Mouse (Mus musculus) megakaryocyte, embryonic 14.5 days (primary cell): ENCODE measurements at regions not wholly inside any gene's neighbourhood (a gene's known extent, or its start where the extent isn't known, plus 50 kb on each side); places are given as distances from the start of the nearest gene placed in this dataset.

Experiments used
- H3K27me3 ChIP-seq: replicated peaks from 2 replicates; pipeline ENCODE3; 2012; ENCODE audit warnings: inconsistent platforms
- H3K36me3 ChIP-seq: replicated peaks from 2 replicates; pipeline ENCODE3; 2012; ENCODE audit warnings: low read length, inconsistent platforms, mixed read lengths
- H3K4me1 ChIP-seq: 2 replicates; pipeline ENCODE4 v1.6.1; 2012; ENCODE audit warnings: inconsistent platforms
- H3K4me3 ChIP-seq: replicated peaks from 2 replicates; pipeline ENCODE3; 2012; ENCODE audit warnings: moderate library complexity, mild to moderate bottlenecking, inconsistent platforms
- H3K9me3 ChIP-seq: 2 replicates; pipeline ENCODE4 v1.6.1; 2012; ENCODE audit warnings: inconsistent platforms
- FLI1 ChIP-seq: IDR thresholded peaks from 2 replicates; pipeline ENCODE4 v1.6.1; 2012; ENCODE audit warnings: low read length, inconsistent platforms, mixed read lengths
- GATA1 ChIP-seq: IDR thresholded peaks from 3 replicates; pipeline ENCODE4 v1.6.1; 2012; ENCODE audit warnings: mixed read lengths, low read length, inconsistent platforms, borderline replicate concordance

DNA sequence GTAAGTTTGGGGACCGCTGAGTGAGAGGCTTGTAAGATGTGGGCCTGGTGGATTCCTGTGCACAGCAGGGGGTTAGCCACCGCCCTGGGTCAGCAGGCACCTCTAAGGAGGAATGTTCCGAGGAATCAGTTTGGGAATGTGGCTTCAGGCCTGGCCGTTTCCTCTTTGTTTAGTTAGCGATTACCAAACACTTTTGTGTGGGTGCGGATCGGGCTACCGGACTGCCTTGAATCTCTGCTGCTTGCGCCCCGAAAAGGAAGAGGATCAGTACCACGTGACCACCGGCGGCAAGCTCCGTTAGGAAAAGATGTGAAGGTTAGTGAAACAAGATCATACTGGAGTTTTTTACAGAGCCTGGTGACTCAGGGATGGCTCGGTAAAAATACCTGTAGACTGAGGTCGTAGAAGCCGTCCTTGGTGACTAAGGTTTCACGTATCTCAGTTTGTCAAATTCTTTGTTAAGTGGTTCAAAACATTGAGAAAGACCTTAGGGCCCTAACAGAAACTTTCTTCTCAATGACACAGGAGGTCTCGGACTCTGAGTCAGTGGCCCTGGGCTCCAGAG lies 71.5 kb downstream of the Zfp281 start:
- TF ChIP-seq FLI1 (no peak), GATA1 (no peak)
- Histone ChIP-seq H3K36me3 (no peaks in the 10 kb centered on the region), H3K4me3 (no peak overlapping the region), H3K27me3 (peaks cover 11% of the 10 kb centered on the region), H3K9me3 (no peaks in the 10 kb centered on the region), H3K4me1 (0 out of 2 replicates have a peak, but pooled peaks cover 4% of the 10 kb centered on the region)

DNA sequence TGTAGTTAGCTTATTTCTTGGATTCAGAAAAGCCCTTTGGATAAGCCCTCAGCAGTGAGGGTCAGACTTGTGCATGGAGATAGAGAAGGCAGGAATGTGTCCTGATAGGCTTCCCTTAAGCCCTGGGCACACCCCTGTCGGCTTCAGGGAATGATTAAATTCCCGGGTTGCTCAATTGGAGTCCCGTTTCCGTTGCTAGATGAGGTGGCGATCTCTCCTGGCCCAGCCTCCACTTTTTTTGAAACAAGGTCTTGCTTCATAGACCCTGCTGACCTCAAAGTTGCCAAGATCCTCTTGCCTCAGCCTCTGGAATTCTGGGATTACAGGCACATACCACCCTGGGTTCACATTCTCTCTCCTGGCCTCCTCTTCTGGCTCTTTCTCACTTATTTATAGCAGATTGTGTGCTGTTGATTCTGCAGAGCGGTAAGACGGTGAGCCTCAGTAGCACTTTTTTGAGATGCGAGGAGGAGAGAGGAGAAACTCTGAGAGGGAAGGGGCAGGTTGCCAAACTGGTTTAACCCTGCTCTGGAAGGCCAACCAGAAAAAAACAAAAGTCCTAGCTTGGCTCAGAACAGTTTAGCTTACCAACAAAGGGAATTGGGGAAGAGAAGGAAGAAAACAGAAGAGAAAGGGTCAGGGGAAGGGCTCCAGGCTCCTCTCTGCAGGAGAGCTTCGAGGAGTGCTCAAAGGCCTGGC lies 73.9 kb downstream of the Zfp281 start:
- Histone ChIP-seq H3K4me3 (no peak overlapping the region), H3K36me3 (no peaks in the 10 kb centered on the region), H3K4me1 (0 out of 2 replicates have a peak, but pooled peaks cover 4% of the 10 kb centered on the region), H3K9me3 (no peaks in the 10 kb centered on the region), H3K27me3 (peaks cover 2% of the 10 kb centered on the region)
- TF ChIP-seq GATA1 (no peak), FLI1 (no peak)

DNA sequence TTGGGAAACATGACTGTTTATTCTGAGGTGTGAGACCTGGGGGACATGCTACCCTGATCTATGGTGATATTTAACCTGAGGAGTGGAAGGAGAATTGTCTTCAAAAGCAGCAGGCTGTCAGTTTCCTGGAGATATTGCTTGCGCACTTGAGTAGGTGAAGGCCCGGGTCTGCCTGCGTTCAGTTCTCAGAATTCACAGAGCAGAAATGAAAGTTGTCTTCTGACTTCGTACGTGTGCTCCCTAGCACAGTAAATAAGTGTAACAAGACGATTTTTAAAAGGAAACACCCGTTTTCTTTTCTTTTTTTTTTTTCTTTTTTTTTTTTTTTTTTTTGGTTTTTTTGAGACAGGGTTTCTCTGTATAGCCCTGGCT lies 74.4 kb downstream of the Zfp281 start:
- H3K9me3 ChIP-seq: no peaks in the 10 kb centered on the region
- TF ChIP-seq GATA1: no peak
- TF ChIP-seq FLI1: no peak
- H3K4me1 ChIP-seq: 0 out of 2 replicates have a peak, but pooled peaks cover 4% of the 10 kb centered on the region
- H3K27me3 ChIP-seq: peaks cover 4% of the 10 kb centered on the region
- no peaks in the 10 kb centered on the region for H3K36me3 ChIP-seq
- H3K4me3 ChIP-seq: no peak overlapping the region

GRCm38 (mm10) chr1:136699571-136699970 lies 74.9 kb downstream of the Zfp281 start:
- Histone ChIP-seq H3K4me3 (no peak overlapping the region), H3K36me3 (no peaks in the 10 kb centered on the region), H3K4me1 (0 out of 2 replicates have a peak, but pooled peaks cover 4% of the 10 kb centered on the region), H3K27me3 (peaks cover 5% of the 10 kb centered on the region), H3K9me3 (no peaks in the 10 kb centered on the region)
- TF ChIP-seq FLI1 (no peak), GATA1 (no peak)

GRCm38 (mm10) chr1:136704139-136704538 lies 79.4 kb downstream of the Zfp281 start:
- no peak overlapping the region for H3K4me3 ChIP-seq
- H3K9me3 ChIP-seq: 0 out of 2 replicates have a peak, but pooled peaks cover 9% of the 10 kb centered on the region
- peaks cover 4% of the 10 kb centered on the region; the same call in 1 of the 2 replicates for H3K4me1 ChIP-seq
- peaks cover 2% of the 10 kb centered on the region for H3K27me3 ChIP-seq
- TF ChIP-seq GATA1: no peak
- no peak for TF ChIP-seq FLI1
- no peaks in the 10 kb centered on the region for H3K36me3 ChIP-seq

- TF ChIP-seq GATA1 (no peak), FLI1 (no peak)
- no peaks in the 10 kb centered on the region for H3K36me3 ChIP-seq
- 0 out of 2 replicates have a peak, but pooled peaks cover 12% of the 10 kb centered on the region for H3K9me3 ChIP-seq
- H3K4me1 ChIP-seq: peaks cover 4% of the 10 kb centered on the region; the same call in 1 of the 2 replicates
- H3K4me3 ChIP-seq: no peak overlapping the region
- H3K27me3 ChIP-seq: peaks cover 2% of the 10 kb centered on the region
Observed at GRCm38 (mm10) chr1:136706509-136706908, 81.8 kb downstream of the Zfp281 start.

DNA sequence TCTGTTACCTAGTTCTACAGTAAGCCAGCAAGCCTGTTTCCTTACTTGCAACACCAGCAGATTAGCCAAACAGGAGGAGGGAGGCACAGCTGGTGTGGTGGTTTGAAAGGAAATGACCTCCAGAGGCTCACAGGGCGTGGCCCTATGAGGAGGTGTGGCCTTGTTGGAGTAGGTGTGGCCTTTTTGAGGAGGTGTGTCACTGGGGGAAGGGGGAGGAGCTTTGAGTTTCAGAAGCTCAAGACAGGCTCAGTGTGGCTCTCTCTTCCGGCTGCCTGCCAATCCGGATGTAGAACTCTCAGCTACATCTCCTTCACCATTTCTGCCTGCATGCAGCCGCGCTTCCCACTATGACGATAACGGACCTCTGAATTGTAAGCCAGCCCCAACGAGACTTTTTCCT lies 82.7 kb downstream of the Zfp281 start:
- Histone ChIP-seq H3K36me3 (no peaks in the 10 kb centered on the region), H3K27me3 (peaks cover 2% of the 10 kb centered on the region), H3K4me1 (peaks cover 4% of the 10 kb centered on the region; the same call in 1 of the 2 replicates), H3K4me3 (no peak overlapping the region), H3K9me3 (0 out of 2 replicates have a peak, but pooled peaks cover 12% of the 10 kb centered on the region)
- TF ChIP-seq FLI1: no peak

- TF ChIP-seq FLI1 (no peak), GATA1 (no peak)
- H3K36me3 ChIP-seq: no peaks in the 10 kb centered on the region
- H3K4me3 ChIP-seq: no peak overlapping the region
Observed at GRCm38 (mm10) chr1:136707866-136708265, 83.2 kb downstream of the Zfp281 start.

DNA sequence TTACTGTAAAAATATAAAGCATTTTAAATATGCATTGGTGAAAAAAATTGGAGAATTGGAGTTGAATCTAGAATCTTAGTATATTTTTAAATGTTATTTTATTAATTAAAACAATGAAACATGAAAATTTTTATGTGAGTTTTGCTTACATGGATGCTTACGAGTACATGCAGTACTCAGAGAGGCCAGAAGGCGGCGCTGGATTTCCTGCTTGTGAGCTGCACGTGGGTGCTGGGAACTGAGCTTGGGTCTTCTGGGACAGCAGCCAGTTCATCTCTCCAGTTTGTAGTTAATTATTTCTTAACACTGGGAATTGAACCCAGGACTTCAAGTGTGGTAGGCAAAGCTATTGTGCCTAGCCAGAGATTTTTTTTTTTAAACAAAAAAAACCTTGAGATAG lies 85.5 kb downstream of the Zfp281 start:
- no peaks in the 10 kb centered on the region for H3K36me3 ChIP-seq
- no peak overlapping the region for H3K4me3 ChIP-seq
- H3K4me1 ChIP-seq: peaks cover 4% of the 10 kb centered on the region; the same call in 1 of the 2 replicates
- TF ChIP-seq GATA1 (no peak), FLI1 (no peak)
- H3K9me3 ChIP-seq: 0 out of 2 replicates have a peak, but pooled peaks cover 12% of the 10 kb centered on the region
- peaks cover 3% of the 10 kb centered on the region for H3K27me3 ChIP-seq

More at GRCm38 (mm10) chr1:136707866-136708265, 83.2 kb downstream of the Zfp281 start:
- Histone ChIP-seq H3K4me1 (peaks cover 4% of the 10 kb centered on the region; the same call in 1 of the 2 replicates), H3K9me3 (0 out of 2 replicates have a peak, but pooled peaks cover 12% of the 10 kb centered on the region), H3K27me3 (peaks cover 2% of the 10 kb centered on the region)

GRCm38 (mm10) chr1:136711243-136711642 lies 86.5 kb downstream of the Zfp281 start:
- Histone ChIP-seq H3K27me3 (peaks cover 3% of the 10 kb centered on the region), H3K9me3 (0 out of 2 replicates have a peak, but pooled peaks cover 12% of the 10 kb centered on the region), H3K4me3 (no peak overlapping the region), H3K4me1 (peaks cover 4% of the 10 kb centered on the region; the same call in 1 of the 2 replicates), H3K36me3 (no peaks in the 10 kb centered on the region)
- TF ChIP-seq FLI1 (no peak), GATA1 (no peak)
